Mouse (Mus musculus) forebrain, embryonic 11.5 days (tissue): ENCODE data around the gene Chrna10. TPM values are rescaled to one million over a fixed set of nuclear protein-coding genes. Genes with fewer than 3 reads are reported as not detected.
A peak's percentile ranks its signal among the peaks of the same experiment; 100 is the strongest.

Source experiments
- ATAC-seq: fragments of 200-750 bp; cut with Nextera tagmentation; replicated peaks from 2 replicates; pipeline ENCODE4 v1.8.0; 2017; ENCODE audit warnings: moderate TSS enrichment; ENCODE audit not compliant: low FRiP score
- DNase-seq: peaks from one replicate; pipeline ENCODE4 v3.0.0-alpha.2; 2017; ENCODE audit warnings: low spot score
- H3K27ac ChIP-seq: fragments of 300-500 bp; sonication (generic); 2 replicates; pipeline ENCODE4 v1.5.1; 2014; ENCODE audit warnings: low read depth, low read length
- H3K27me3 ChIP-seq: fragments of 300-500 bp; sonication (generic); 2 replicates; pipeline ENCODE4 v1.6.1; 2014; ENCODE audit warnings: mild to moderate bottlenecking, low read length, mixed read lengths; ENCODE audit not compliant: control insufficient read depth, insufficient read depth
- H3K36me3 ChIP-seq: fragments of 300-500 bp; sonication (generic); 2 replicates; pipeline ENCODE4 v1.6.1; 2014; ENCODE audit warnings: mild to moderate bottlenecking, low read length, moderate library complexity, mixed read lengths; ENCODE audit not compliant: control insufficient read depth, insufficient read depth
- H3K4me1 ChIP-seq: fragments of 300-500 bp; sonication (generic); replicated peaks from 2 replicates; pipeline ENCODE4 v1.6.1; 2014; ENCODE audit warnings: low read length, mixed read lengths; ENCODE audit not compliant: control insufficient read depth, insufficient read depth
- H3K4me2 ChIP-seq: fragments of 300-500 bp; sonication (generic); 2 replicates; pipeline ENCODE4 v1.6.1; 2014; ENCODE audit warnings: low read depth, mild to moderate bottlenecking, low read length, moderate library complexity, mixed read lengths; ENCODE audit not compliant: severe bottlenecking
- H3K4me3 ChIP-seq: fragments of 300-500 bp; sonication (generic); 2 replicates; pipeline ENCODE4 v1.5.1; 2014; ENCODE audit warnings: low read depth, low read length
- H3K9ac ChIP-seq: fragments of 300-500 bp; sonication (generic); 2 replicates; pipeline ENCODE4 v1.6.1; 2014; ENCODE audit warnings: low read length
- H3K9me3 ChIP-seq: fragments of 300-500 bp; sonication (generic); 2 replicates; pipeline ENCODE4 v1.6.1; 2016; ENCODE audit warnings: low read length, mixed read lengths; ENCODE audit not compliant: control insufficient read depth
- WGBS: fragments of 180-500 bp; shearing (Covaris S2); extraction: QIAGEN DNeasy Blood & Tissue Kit; methylation state at CpG from one replicate; pipeline ENCODE4 v1.1.7; 2014; 5-methylcytosine and 5-hydroxymethylcytosine counted together
- polyA plus RNA-seq: library from polyadenylated mRNA; unstranded; fragments of >200 nt; fragmentation: Nextera tagmentation; extraction: Ambion mirVana; gene quantifications from 2 replicates; pipeline ENCODE4 v1.2.1, GENCODE M21; 2014

Gene Chrna10
- polyA plus RNA-seq, 1 experiment from 2014 or later = not detected

DNA sequence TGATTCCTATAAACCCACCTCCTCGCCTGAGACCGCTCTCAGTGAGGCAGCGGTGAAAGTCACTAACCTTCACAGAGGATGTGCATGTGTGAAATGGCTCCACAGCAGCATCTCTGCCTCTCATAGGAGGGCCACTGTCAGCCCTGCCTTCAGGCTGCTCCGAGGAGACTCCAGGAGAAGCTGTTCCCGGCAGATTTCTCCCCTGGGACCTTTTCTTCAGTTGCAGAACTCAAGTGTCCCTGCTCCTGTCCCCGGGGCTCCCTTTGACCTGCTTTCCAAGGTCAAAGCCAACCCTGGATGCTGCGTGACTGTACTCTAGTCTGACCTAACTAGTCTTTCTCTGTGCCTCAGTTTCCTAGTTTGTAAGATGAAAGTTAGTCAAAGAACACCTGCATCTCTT, 7.5 kb downstream of the Chrna10 start, which contains the start of gene Art5:
Gene Art5, minus strand, starts transcription at position 319 of the 400 bp plus-strand sequence.
- DNase-seq = no peak
- H3K4me2 ChIP-seq = no peak within 1 kb of the TSS

DNA sequence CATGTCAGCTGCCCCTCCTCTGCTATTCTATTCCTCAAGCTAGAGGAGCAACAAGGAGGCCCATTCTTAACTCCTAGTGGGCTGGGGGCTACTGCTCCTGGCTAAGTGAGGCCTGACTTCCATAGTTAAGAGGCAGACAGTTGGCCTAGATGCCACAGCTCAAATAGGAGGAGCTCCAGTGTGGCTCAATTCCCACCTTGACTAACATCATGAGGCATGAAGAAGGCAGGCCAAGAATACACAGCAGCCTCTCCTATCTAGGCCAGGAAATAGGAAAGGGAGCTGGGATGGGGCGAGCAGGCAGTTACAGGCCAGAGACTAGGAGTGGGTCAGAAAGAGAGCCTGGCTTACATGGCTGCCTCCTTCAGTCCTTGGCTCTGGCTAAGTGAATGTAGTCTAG, 8.4 kb downstream of the Chrna10 start:
- no peak overlapping the region for H3K4me3 ChIP-seq
- no peaks in the 10 kb centered on the region for H3K36me3 ChIP-seq
- no peak overlapping the region for H3K27ac ChIP-seq
- DNase-seq (no peak), ATAC-seq (no peak)
- 83% methylated on average over 1 of the region's 1 CpGs for WGBS
- H3K9me3 ChIP-seq = no peaks in the 10 kb centered on the region
- H3K27me3 ChIP-seq = no peaks in the 10 kb centered on the region
- no peak overlapping the region for H3K9ac ChIP-seq
- H3K4me2 ChIP-seq = no peak overlapping the region
- H3K4me1 ChIP-seq = 0 out of 2 replicates have a peak, but pooled peaks cover 3% of the 10 kb centered on the region

More for the DNA sequence above, 7.5 kb downstream of the Chrna10 start, which contains the start of gene Art5:
- no peak within 1 kb of the TSS for H3K4me3 ChIP-seq
- H3K9me3 ChIP-seq = no peaks in the 10 kb centered on the region
- H3K27me3 ChIP-seq = no peaks in the 10 kb centered on the region
- no peaks in the 10 kb centered on the region for H3K36me3 ChIP-seq
- ATAC-seq = no peak
- H3K27ac ChIP-seq = no peak within 1 kb of the TSS
- no peak within 1 kb of the TSS for H3K9ac ChIP-seq
- H3K4me1 ChIP-seq = 0 out of 2 replicates have a peak, but pooled peaks cover 3% of the 10 kb centered on the region
- 85% methylated on average over 7 of the region's 7 CpGs for WGBS

GRCm38 (mm10) chr7:102106700-102107141, 9.9 kb downstream of the Chrna10 start:
- ATAC-seq (0 out of 2 replicates have a peak, but pooled peaks have one; percentile 50), DNase-seq (peak; percentile 61)
- Histone ChIP-seq H3K4me1 (0 out of 2 replicates have a peak, but pooled peaks cover 3% of the 10 kb centered on the region), H3K9me3 (no peaks in the 10 kb centered on the region), H3K4me3 (peak overlapping the region; percentile 13), H3K27me3 (no peaks in the 10 kb centered on the region), H3K36me3 (no peaks in the 10 kb centered on the region), H3K9ac (peak overlapping the region; percentile 45), H3K4me2 (peak overlapping the region; percentile 40), H3K27ac (no peak overlapping the region)
- WGBS = 21% methylated on average over 23 of the region's 23 CpGs

DNA sequence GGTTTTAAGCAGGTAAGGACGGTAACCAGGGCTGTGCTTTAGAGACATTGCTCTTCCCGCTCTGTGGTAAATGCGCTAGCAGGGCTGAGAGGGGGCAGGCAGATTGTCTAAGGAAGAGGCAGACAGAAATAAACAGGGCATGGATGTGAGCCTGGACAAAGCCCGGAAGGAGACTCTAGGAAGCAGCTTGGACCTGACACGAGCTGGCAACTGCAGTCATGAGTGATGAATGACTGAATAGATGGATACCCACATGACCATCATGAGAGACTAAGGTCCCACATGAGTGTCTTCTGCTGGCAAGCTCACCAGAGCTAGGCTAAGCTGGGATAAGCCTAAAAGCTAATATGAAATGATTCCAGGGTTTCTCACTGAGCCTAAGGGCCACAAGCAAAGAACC, 12.5 kb downstream of the Chrna10 start:
- Histone ChIP-seq H3K9me3 (no peaks in the 10 kb centered on the region), H3K9ac (no peak overlapping the region), H3K4me2 (no peak overlapping the region), H3K27me3 (no peaks in the 10 kb centered on the region), H3K27ac (no peak overlapping the region), H3K4me1 (peaks cover 7% of the 10 kb centered on the region; the same call in 1 of the 2 replicates), H3K36me3 (no peaks in the 10 kb centered on the region), H3K4me3 (no peak overlapping the region)
- 82% methylated on average over 5 of the region's 5 CpGs for WGBS
- no peak for ATAC-seq
- DNase-seq = no peak

GRCm38 (mm10) chr7:102103555-102103954, 13.1 kb downstream of the Chrna10 start:
- ATAC-seq (no peak), DNase-seq (no peak)
- no peak overlapping the region for H3K27ac ChIP-seq
- H3K9ac ChIP-seq = no peak overlapping the region
- no peaks in the 10 kb centered on the region for H3K9me3 ChIP-seq
- H3K27me3 ChIP-seq = no peaks in the 10 kb centered on the region
- peaks cover 7% of the 10 kb centered on the region; the same call in 1 of the 2 replicates for H3K4me1 ChIP-seq
- WGBS = 82% methylated on average over 2 of the region's 2 CpGs
- H3K4me2 ChIP-seq = no peak overlapping the region
- no peak overlapping the region for H3K4me3 ChIP-seq
- no peaks in the 10 kb centered on the region for H3K36me3 ChIP-seq

DNA sequence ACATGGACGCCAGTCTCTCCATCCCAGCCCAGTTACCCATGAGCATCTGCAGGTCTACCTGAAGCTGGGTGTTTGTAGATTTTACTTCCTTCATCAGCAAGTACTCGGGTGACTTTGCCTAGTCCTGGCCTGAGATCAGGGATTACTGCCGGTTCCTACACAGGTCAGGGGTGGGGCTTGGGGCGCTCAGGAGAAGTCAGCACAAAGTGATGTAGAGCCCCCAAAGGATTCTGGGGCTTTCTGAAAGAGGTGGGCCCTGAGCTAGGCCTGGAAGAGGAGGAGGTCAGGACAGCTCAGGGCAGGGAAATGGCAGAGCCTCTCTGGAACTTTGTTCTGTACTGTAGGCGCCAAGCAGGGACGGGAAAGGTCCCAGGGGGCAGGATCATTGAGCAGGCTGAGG, 13.9 kb downstream of the Chrna10 start:
- no peak for ATAC-seq
- Histone ChIP-seq H3K4me3 (no peak overlapping the region), H3K27me3 (no peaks in the 10 kb centered on the region), H3K4me2 (no peak overlapping the region), H3K36me3 (no peaks in the 10 kb centered on the region), H3K9me3 (no peaks in the 10 kb centered on the region), H3K9ac (no peak overlapping the region), H3K4me1 (peaks cover 7% of the 10 kb centered on the region; the same call in 1 of the 2 replicates), H3K27ac (no peak overlapping the region)
- 38% methylated on average over 6 of the region's 6 CpGs for WGBS
- no peak for DNase-seq

DNA sequence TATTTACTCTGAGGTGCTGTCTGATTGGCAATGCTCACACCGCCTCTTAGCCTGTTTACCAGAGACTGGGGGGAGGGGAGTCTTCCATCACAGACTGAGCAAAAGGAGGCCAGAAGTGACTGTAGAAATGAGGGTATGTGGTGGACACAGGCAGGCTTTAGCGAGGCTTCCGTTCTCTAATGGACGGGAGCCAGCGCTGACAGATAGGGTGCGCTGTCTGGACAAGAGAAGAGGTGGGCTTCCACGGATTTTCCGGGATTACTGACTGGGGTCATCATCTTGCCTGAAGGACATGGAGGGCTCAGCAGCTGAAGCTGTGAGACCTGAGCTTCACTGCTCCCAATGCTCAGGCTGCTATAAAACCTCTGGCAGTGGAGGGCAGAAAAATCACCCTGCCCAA, 14.4 kb downstream of the Chrna10 start:
- no peak overlapping the region for H3K9ac ChIP-seq
- no peaks in the 10 kb centered on the region for H3K27me3 ChIP-seq
- 48% methylated on average over 8 of the region's 8 CpGs for WGBS
- H3K9me3 ChIP-seq = no peaks in the 10 kb centered on the region
- H3K36me3 ChIP-seq = no peaks in the 10 kb centered on the region
- no peak for DNase-seq
- H3K4me3 ChIP-seq = no peak overlapping the region
- no peak overlapping the region for H3K4me2 ChIP-seq
- no peak for ATAC-seq
- H3K4me1 ChIP-seq = peaks cover 7% of the 10 kb centered on the region; the same call in 1 of the 2 replicates
- no peak overlapping the region for H3K27ac ChIP-seq

- no peak within 1 kb of the TSS; the same call in 1 of the 2 replicates for H3K4me2 ChIP-seq
- ATAC-seq (no peak), DNase-seq (no peak)
- H3K27me3 ChIP-seq = no peaks in the 10 kb centered on the region
- 38% methylated on average over 5 of the region's 5 CpGs for WGBS
- H3K9me3 ChIP-seq = no peaks in the 10 kb centered on the region
- H3K36me3 ChIP-seq = no peaks in the 10 kb centered on the region
- H3K4me3 ChIP-seq = no peak within 1 kb of the TSS
- H3K9ac ChIP-seq = no peak within 1 kb of the TSS
- peaks cover 5% of the 10 kb centered on the region; the same call in 1 of the 2 replicates for H3K4me1 ChIP-seq
- no peak within 1 kb of the TSS for H3K27ac ChIP-seq
Measured at GRCm38 (mm10) chr7:102101487-102101886, 15.1 kb downstream of the Chrna10 start, which contains the start of gene Art1. Art1 (plus strand) TSS chr7:102101743.

DNA sequence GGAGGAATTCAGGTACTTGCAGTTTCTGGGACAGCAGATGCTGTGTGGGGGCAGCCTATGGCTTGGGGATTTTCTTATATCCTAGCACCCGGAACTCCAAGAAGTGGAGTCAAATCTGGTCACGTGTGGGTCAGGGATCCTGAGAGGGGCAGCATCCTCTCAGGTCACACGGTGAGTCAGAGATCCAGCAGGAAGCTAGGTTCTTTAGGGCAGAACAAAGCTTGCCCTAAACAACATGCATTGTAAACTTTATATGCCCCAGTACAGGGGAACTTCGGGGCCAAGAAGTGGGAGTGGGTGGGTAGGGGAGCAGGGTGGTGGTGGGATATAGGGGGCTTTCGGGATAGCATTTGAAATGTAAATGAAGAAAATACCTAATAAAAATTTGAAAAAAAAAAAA, 15.8 kb downstream of the Chrna10 start:
- peaks cover 5% of the 10 kb centered on the region; the same call in 1 of the 2 replicates for H3K4me1 ChIP-seq
- no peak for ATAC-seq
- WGBS = 65% methylated on average over 5 of the region's 5 CpGs
- H3K4me3 ChIP-seq = no peak overlapping the region
- no peak overlapping the region for H3K9ac ChIP-seq
- H3K27me3 ChIP-seq = no peaks in the 10 kb centered on the region
- H3K36me3 ChIP-seq = no peaks in the 10 kb centered on the region
- no peaks in the 10 kb centered on the region for H3K9me3 ChIP-seq
- no peak overlapping the region for H3K4me2 ChIP-seq
- H3K27ac ChIP-seq = no peak overlapping the region
- DNase-seq = no peak
